Mouse (Mus musculus): ENCODE measurements around the gene Pebp1. TPM values are rescaled to one million over a fixed set of nuclear protein-coding genes. Genes with fewer than 3 reads are reported as not detected.

Gene Pebp1
- 571 and 603 TPM in 2 replicates for polyA plus RNA-seq (2014; fragmentation: Nextera tagmentation; extraction: Ambion mirVana)

DNA sequence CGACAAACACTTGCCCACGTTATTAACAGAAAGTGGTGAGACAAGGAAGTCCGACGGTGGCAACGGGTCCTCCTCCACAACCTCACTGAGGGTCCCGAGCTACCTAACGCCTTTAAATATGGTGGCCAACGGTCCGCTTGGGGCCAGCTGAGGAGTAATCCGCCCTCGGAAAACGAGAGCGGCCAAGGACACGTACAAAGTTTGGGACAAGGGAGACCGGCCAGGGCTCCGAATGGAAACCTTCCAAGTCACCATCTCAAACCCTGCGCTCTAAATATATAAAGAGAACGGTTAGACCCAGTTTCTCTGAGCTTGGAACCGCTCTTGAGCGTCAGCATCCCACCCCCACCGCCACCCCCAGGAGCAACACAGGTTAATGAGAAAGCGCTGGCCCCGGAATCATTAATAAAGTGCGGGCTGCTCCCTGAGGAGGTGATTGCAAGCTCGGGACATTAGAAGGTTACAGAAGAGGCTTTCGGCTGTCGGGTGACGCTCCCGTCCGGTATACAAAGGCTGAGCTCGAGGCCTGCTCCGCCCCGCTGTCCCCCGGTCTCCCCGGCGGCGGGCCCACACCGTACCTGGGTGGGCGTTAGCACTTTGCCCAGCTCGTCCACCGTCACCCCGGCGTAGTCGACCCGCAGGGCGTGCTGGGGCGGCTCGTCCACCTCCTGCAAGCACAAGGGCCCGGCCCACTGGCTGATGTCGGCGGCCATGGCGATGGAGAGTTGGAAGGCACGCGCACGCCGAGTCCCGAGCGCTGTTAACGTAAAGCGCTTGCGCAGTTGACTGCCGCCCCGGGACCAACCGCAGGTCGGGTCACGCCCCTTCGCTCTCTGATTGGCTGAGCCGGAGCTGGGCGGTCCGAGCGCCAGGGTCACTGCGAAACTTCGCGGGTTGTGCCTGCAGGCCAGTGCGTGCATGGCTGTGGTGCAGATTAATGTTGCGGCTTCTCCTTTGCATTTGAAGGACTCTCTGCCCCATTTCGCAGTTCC, at the start of gene Pebp1:
Gene Pebp1, minus strand, starts transcription at position 795 of the 992 bp plus-strand sequence.
- peak within 1 kb of the TSS; percentile 83 for H3K4me2 ChIP-seq
- H3K9ac ChIP-seq (ENCODE audit: low read depth, low read length): peak within 1 kb of the TSS; percentile 78
- peaks cover 15% of the 10 kb centered on the region for H3K4me1 ChIP-seq (ENCODE audit: control insufficient read depth, insufficient read depth, low read length)
- WGBS (ENCODE audit: insufficient replicate concordance): under 1% methylated on average over 76 of the region's 77 CpGs
- no peaks in the 10 kb centered on the region for H3K36me3 ChIP-seq (ENCODE audit: control insufficient read depth, insufficient read depth, low read length)
- peak within 1 kb of the TSS; percentile 64 for H3K4me3 ChIP-seq (ENCODE audit: low read depth, low read length)
- H3K27me3 ChIP-seq (ENCODE audit: control insufficient read depth, insufficient read depth, low read length): no peaks in the 10 kb centered on the region
- 0 out of 2 replicates have a peak within 1 kb of the TSS, but pooled peaks have one; percentile 22 for H3K27ac ChIP-seq (ENCODE audit: low read depth, low read length)
- H3K9me3 ChIP-seq (replicated peaks; ENCODE audit: control insufficient read depth, low read length): no peaks in the 10 kb centered on the region
- ATAC-seq (replicated peaks; ENCODE audit: insufficient number of reproducible peaks, low FRiP score, low TSS enrichment): peak; percentile 94

- H3K36me3 ChIP-seq (ENCODE audit: control insufficient read depth, insufficient read depth, low read length): peaks cover 3% of the 10 kb centered on the region; the same call in 1 of the 2 replicates
- no peaks in the 10 kb centered on the region for H3K4me1 ChIP-seq (ENCODE audit: control insufficient read depth, insufficient read depth, low read length)
- H3K27me3 ChIP-seq (ENCODE audit: control insufficient read depth, insufficient read depth, low read length): no peaks in the 10 kb centered on the region
- no peak overlapping the region for H3K4me2 ChIP-seq
- WGBS (ENCODE audit: insufficient replicate concordance): 84% methylated on average over 7 of the region's 7 CpGs
- no peak overlapping the region for H3K4me3 ChIP-seq (ENCODE audit: low read depth, low read length)
- H3K9me3 ChIP-seq (replicated peaks; ENCODE audit: control insufficient read depth, low read length): no peaks in the 10 kb centered on the region
- H3K9ac ChIP-seq (ENCODE audit: low read depth, low read length): no peak overlapping the region
- H3K27ac ChIP-seq (ENCODE audit: low read depth, low read length): no peak overlapping the region
- ATAC-seq (replicated peaks; ENCODE audit: insufficient number of reproducible peaks, low FRiP score, low TSS enrichment): no peak
Observed at GRCm38 (mm10) chr5:117330457-117330856, 43.0 kb upstream of the Pebp1 start.

DNA sequence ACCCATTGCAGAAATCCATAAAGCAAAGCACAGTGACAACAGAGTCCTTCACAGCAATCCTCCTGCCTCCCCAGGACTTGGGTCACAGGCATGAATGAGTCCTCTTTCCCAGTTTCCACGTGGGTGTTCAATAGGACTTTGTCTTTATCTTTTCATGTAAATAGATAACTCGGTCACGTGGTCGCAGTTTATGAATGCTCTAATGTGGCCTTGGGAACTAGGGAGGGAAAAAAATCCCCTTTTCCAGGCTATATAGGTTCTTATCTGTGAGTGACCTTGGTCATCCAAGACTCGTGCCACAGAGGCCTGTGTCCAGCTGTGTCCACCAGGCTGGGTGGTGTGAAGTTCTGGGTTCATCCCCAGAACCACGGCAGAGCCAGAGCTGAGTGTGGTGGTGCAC, 39.0 kb upstream of the Pebp1 start:
- H3K4me2 ChIP-seq: no peak overlapping the region
- no peak overlapping the region for H3K27ac ChIP-seq (ENCODE audit: low read depth, low read length)
- H3K36me3 ChIP-seq (ENCODE audit: control insufficient read depth, insufficient read depth, low read length): no peaks in the 10 kb centered on the region
- no peaks in the 10 kb centered on the region for H3K9me3 ChIP-seq (replicated peaks; ENCODE audit: control insufficient read depth, low read length)
- no peaks in the 10 kb centered on the region for H3K27me3 ChIP-seq (ENCODE audit: control insufficient read depth, insufficient read depth, low read length)
- H3K4me3 ChIP-seq (ENCODE audit: low read depth, low read length): no peak overlapping the region
- H3K4me1 ChIP-seq (ENCODE audit: control insufficient read depth, insufficient read depth, low read length): no peaks in the 10 kb centered on the region
- WGBS (ENCODE audit: insufficient replicate concordance): 54% methylated on average over 6 of the region's 6 CpGs
- H3K9ac ChIP-seq (ENCODE audit: low read depth, low read length): no peak overlapping the region
- no peak for ATAC-seq (replicated peaks; ENCODE audit: insufficient number of reproducible peaks, low FRiP score, low TSS enrichment)

DNA sequence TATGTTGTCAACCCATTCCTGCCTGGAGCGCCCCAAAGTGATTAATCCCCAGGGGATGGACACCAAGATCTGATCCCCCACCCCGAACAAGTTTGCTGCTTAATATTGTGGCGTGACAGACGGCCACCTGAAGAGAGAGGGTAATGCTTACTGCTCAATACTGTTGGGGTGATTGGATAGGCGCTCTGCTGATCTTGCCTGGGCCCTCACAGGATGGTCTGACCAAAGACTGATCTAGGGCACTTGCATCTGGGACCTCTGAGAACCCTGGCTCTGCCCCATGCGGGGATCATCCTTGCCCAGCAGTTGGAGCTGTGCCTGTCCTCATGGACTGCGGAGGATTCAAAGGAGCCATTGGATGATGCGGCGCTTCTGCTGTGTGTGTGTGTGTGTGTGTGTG, 36.3 kb upstream of the Pebp1 start:
- Histone ChIP-seq H3K9me3 (replicated peaks; ENCODE audit: control insufficient read depth, low read length) (no peaks in the 10 kb centered on the region), H3K36me3 (ENCODE audit: control insufficient read depth, insufficient read depth, low read length) (no peaks in the 10 kb centered on the region), H3K4me3 (ENCODE audit: low read depth, low read length) (no peak overlapping the region), H3K9ac (ENCODE audit: low read depth, low read length) (no peak overlapping the region), H3K27me3 (ENCODE audit: control insufficient read depth, insufficient read depth, low read length) (no peaks in the 10 kb centered on the region), H3K27ac (ENCODE audit: low read depth, low read length) (no peak overlapping the region), H3K4me1 (ENCODE audit: control insufficient read depth, insufficient read depth, low read length) (no peaks in the 10 kb centered on the region), H3K4me2 (no peak overlapping the region)
- WGBS (ENCODE audit: insufficient replicate concordance): 77% methylated on average over 9 of the region's 9 CpGs
- ATAC-seq (replicated peaks; ENCODE audit: insufficient number of reproducible peaks, low FRiP score, low TSS enrichment): no peak

DNA sequence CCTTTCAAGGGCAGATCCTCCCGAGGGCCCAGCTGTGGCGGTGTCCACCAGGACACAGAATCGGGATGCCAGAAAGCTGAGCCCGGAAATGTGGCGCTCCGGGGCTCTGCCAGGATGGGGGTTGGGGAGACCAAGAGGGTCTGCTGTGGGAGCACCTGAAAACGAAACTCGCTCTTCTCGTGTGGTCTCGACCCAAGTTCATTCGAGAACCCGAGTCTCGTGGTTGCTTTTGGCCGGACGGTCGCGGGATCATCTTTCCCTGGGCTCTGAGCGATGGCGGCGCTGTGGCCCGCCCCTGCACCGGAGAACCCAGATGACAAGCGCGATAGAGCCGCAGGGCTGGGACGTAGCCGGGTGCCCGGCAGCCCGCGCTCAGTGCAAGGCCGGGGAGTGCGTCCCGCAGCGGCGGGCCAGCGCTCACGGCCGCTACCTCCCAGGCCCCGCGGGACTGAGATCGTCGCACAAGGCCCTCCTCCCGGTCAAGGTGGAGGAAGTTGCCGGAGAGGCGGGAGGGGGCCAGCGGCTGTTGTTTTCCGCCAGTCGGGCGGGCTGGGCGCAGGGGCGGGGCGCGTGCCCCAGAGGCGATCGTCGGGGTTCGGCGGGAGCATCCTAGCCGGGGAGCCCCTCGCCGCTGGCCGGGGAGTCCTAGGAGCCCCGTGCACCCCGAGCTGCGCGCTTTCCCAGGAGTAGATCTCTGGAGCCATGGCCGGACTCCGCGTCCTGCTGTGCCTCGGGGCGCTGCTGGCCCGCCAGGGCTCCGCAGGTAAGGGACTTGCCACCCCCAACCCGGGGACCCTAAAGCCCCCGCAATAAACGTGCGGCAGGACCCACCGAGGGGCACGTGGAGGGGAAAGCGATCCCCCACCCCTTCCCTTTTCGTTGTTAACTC, 31.6 kb upstream of the Pebp1 start, which contains the start of gene Vsig10:
Gene Vsig10, plus strand, starts transcription at position 343 of the 889 bp plus-strand sequence.
- Histone ChIP-seq H3K4me3 (ENCODE audit: low read depth, low read length) (peak within 1 kb of the TSS; percentile 78), H3K36me3 (ENCODE audit: control insufficient read depth, insufficient read depth, low read length) (no peaks in the 10 kb centered on the region), H3K27ac (ENCODE audit: low read depth, low read length) (peak within 1 kb of the TSS; percentile 65), H3K4me2 (peak within 1 kb of the TSS; percentile 95), H3K9ac (ENCODE audit: low read depth, low read length) (peak within 1 kb of the TSS; percentile 88), H3K4me1 (ENCODE audit: control insufficient read depth, insufficient read depth, low read length) (peaks cover 11% of the 10 kb centered on the region), H3K9me3 (replicated peaks; ENCODE audit: control insufficient read depth, low read length) (no peaks in the 10 kb centered on the region), H3K27me3 (ENCODE audit: control insufficient read depth, insufficient read depth, low read length) (no peaks in the 10 kb centered on the region; the same call in 1 of the 2 replicates)
- WGBS (ENCODE audit: insufficient replicate concordance): under 1% methylated on average over 75 of the region's 81 CpGs
- peak; percentile 72 for ATAC-seq (replicated peaks; ENCODE audit: insufficient number of reproducible peaks, low FRiP score, low TSS enrichment)

- ATAC-seq (replicated peaks; ENCODE audit: insufficient number of reproducible peaks, low FRiP score, low TSS enrichment): no peak
Observed at GRCm38 (mm10) chr5:117314587-117315428, 27.4 kb upstream of the Pebp1 start.

GRCm38 (mm10) chr5:117313909-117314308, 26.5 kb upstream of the Pebp1 start:
- Histone ChIP-seq H3K9ac (ENCODE audit: low read depth, low read length) (no peak overlapping the region), H3K9me3 (replicated peaks; ENCODE audit: control insufficient read depth, low read length) (no peaks in the 10 kb centered on the region), H3K36me3 (ENCODE audit: control insufficient read depth, insufficient read depth, low read length) (no peaks in the 10 kb centered on the region), H3K27ac (ENCODE audit: low read depth, low read length) (no peak overlapping the region), H3K4me3 (ENCODE audit: low read depth, low read length) (peak overlapping the region; percentile 31), H3K27me3 (ENCODE audit: control insufficient read depth, insufficient read depth, low read length) (no peaks in the 10 kb centered on the region; the same call in 1 of the 2 replicates), H3K4me2 (peak overlapping the region; percentile 62), H3K4me1 (ENCODE audit: control insufficient read depth, insufficient read depth, low read length) (peaks cover 11% of the 10 kb centered on the region)
- 26% methylated on average over 10 of the region's 10 CpGs for WGBS (ENCODE audit: insufficient replicate concordance)
- no peak for ATAC-seq (replicated peaks; ENCODE audit: insufficient number of reproducible peaks, low FRiP score, low TSS enrichment)

More at GRCm38 (mm10) chr5:117314587-117315428, 27.4 kb upstream of the Pebp1 start:
- H3K9ac ChIP-seq (ENCODE audit: low read depth, low read length): 0 out of 2 replicates have a peak overlapping the region, but pooled peaks have one; percentile 22
- H3K4me3 ChIP-seq (ENCODE audit: low read depth, low read length): no peak overlapping the region
- H3K4me2 ChIP-seq: peak overlapping the region; percentile 8; the same call in 1 of the 2 replicates
- no peaks in the 10 kb centered on the region for H3K36me3 ChIP-seq (ENCODE audit: control insufficient read depth, insufficient read depth, low read length)
- peaks cover 11% of the 10 kb centered on the region for H3K4me1 ChIP-seq (ENCODE audit: control insufficient read depth, insufficient read depth, low read length)
- WGBS (ENCODE audit: insufficient replicate concordance): 27% methylated on average over 9 of the region's 9 CpGs
- H3K27ac ChIP-seq (ENCODE audit: low read depth, low read length): no peak overlapping the region
- no peaks in the 10 kb centered on the region; the same call in 1 of the 2 replicates for H3K27me3 ChIP-seq (ENCODE audit: control insufficient read depth, insufficient read depth, low read length)
- no peaks in the 10 kb centered on the region for H3K9me3 ChIP-seq (replicated peaks; ENCODE audit: control insufficient read depth, low read length)
